Mouse (Mus musculus): ENCODE data around the gene Kcnn1. TPM values are rescaled to one million over a fixed set of nuclear protein-coding genes. Genes with fewer than 3 reads are reported as not detected.
A peak's percentile ranks its signal among the peaks of the same experiment; 100 is the strongest.

Kcnn1 gene
- polyA plus RNA-seq, 1 experiment from 2014 or later: 6.7 TPM

GRCm38 (mm10) chr8:70821992-70822391 lies 41.1 kb downstream of the Kcnn1 start:
- Histone ChIP-seq H3K27me3 (peaks cover 32% of the 10 kb centered on the region), H3K9me3 (peaks cover 17% of the 10 kb centered on the region), H3K36me3 (no peaks in the 10 kb centered on the region), H3K4me3 (no peak overlapping the region), H3K9ac (no peak overlapping the region), H3K4me1 (peaks cover 3% of the 10 kb centered on the region; the same call in 1 of the 2 replicates), H3K27ac (no peak overlapping the region), H3K4me2 (replicated peaks) (no peak overlapping the region)
- no peak for ATAC-seq (ENCODE audit: insufficient number of reproducible peaks, insufficient read depth, low FRiP score, low TSS enrichment)
- 44% methylated on average over 11 of the region's 11 CpGs for WGBS

- H3K36me3 ChIP-seq: no peaks in the 10 kb centered on the region
- no peak for ATAC-seq (ENCODE audit: insufficient number of reproducible peaks, insufficient read depth, low FRiP score, low TSS enrichment)
- 17% methylated on average over 30 of the region's 30 CpGs for WGBS
- peaks cover 9% of the 10 kb centered on the region; the same call in 1 of the 2 replicates for H3K4me1 ChIP-seq
- H3K9me3 ChIP-seq: peaks cover 14% of the 10 kb centered on the region; the same call in 1 of the 2 replicates
- peaks cover 37% of the 10 kb centered on the region for H3K27me3 ChIP-seq
- no peak overlapping the region for H3K4me3 ChIP-seq
- no peak overlapping the region for H3K27ac ChIP-seq
- no peak overlapping the region for H3K4me2 ChIP-seq (replicated peaks)
- no peak overlapping the region for H3K9ac ChIP-seq
Measured at GRCm38 (mm10) chr8:70821399-70821962, 41.6 kb downstream of the Kcnn1 start.

- 4% methylated on average over 31 of the region's 31 CpGs for WGBS
- Histone ChIP-seq H3K4me1 (peaks cover 9% of the 10 kb centered on the region; the same call in 1 of the 2 replicates), H3K36me3 (no peaks in the 10 kb centered on the region), H3K4me2 (replicated peaks) (peak overlapping the region; percentile 30), H3K27me3 (peaks cover 46% of the 10 kb centered on the region), H3K4me3 (no peak overlapping the region), H3K27ac (no peak overlapping the region), H3K9ac (no peak overlapping the region), H3K9me3 (peaks cover 14% of the 10 kb centered on the region; the same call in 1 of the 2 replicates)
- peak; percentile 63; the same call in 1 of the 2 replicates for ATAC-seq (ENCODE audit: insufficient number of reproducible peaks, insufficient read depth, low FRiP score, low TSS enrichment)
Measured at GRCm38 (mm10) chr8:70820101-70820935, 42.7 kb downstream of the Kcnn1 start.

GRCm38 (mm10) chr8:70816679-70817078 lies 46.4 kb downstream of the Kcnn1 start:
- ATAC-seq (ENCODE audit: insufficient number of reproducible peaks, insufficient read depth, low FRiP score, low TSS enrichment): no peak

GRCm38 (mm10) chr8:70812885-70813284 lies 50.2 kb downstream of the Kcnn1 start:
- no peak overlapping the region for H3K4me3 ChIP-seq
- no peaks in the 10 kb centered on the region for H3K36me3 ChIP-seq
- no peak overlapping the region for H3K27ac ChIP-seq
- peaks cover 32% of the 10 kb centered on the region for H3K27me3 ChIP-seq
- no peak overlapping the region for H3K4me2 ChIP-seq (replicated peaks)
- 0 out of 2 replicates have a peak overlapping the region, but pooled peaks have one; percentile 24 for H3K9ac ChIP-seq
- ATAC-seq (ENCODE audit: insufficient number of reproducible peaks, insufficient read depth, low FRiP score, low TSS enrichment): no peak
- peaks cover 6% of the 10 kb centered on the region; the same call in 1 of the 2 replicates for H3K4me1 ChIP-seq
- no peaks in the 10 kb centered on the region for H3K9me3 ChIP-seq
- 55% methylated on average over 4 of the region's 4 CpGs for WGBS

More at GRCm38 (mm10) chr8:70816679-70817078, 46.4 kb downstream of the Kcnn1 start:
- peak overlapping the region; percentile 15 for H3K9ac ChIP-seq
- H3K4me2 ChIP-seq (replicated peaks): peak overlapping the region; percentile 40
- H3K4me1 ChIP-seq: peaks cover 9% of the 10 kb centered on the region; the same call in 1 of the 2 replicates
- peaks cover 14% of the 10 kb centered on the region; the same call in 1 of the 2 replicates for H3K9me3 ChIP-seq
- H3K27ac ChIP-seq: no peak overlapping the region
- no peaks in the 10 kb centered on the region for H3K36me3 ChIP-seq
- peaks cover 57% of the 10 kb centered on the region for H3K27me3 ChIP-seq
- 7% methylated on average over 30 of the region's 30 CpGs for WGBS
- H3K4me3 ChIP-seq: peak overlapping the region; percentile 18

- Histone ChIP-seq H3K4me2 (replicated peaks) (no peak overlapping the region), H3K4me1 (peaks cover 6% of the 10 kb centered on the region; the same call in 1 of the 2 replicates), H3K36me3 (no peaks in the 10 kb centered on the region), H3K27ac (no peak overlapping the region), H3K4me3 (no peak overlapping the region), H3K9me3 (no peaks in the 10 kb centered on the region), H3K27me3 (peaks cover 26% of the 10 kb centered on the region), H3K9ac (no peak overlapping the region)
- ATAC-seq (ENCODE audit: insufficient number of reproducible peaks, insufficient read depth, low FRiP score, low TSS enrichment): no peak
- 39% methylated on average over 4 of the region's 4 CpGs for WGBS
Measured at GRCm38 (mm10) chr8:70812055-70812454, 51.0 kb downstream of the Kcnn1 start.

- H3K9ac ChIP-seq: no peak overlapping the region
- H3K27ac ChIP-seq: no peak overlapping the region
- ATAC-seq (ENCODE audit: insufficient number of reproducible peaks, insufficient read depth, low FRiP score, low TSS enrichment): no peak
- no peak overlapping the region for H3K4me3 ChIP-seq
- no peaks in the 10 kb centered on the region for H3K36me3 ChIP-seq
- H3K9me3 ChIP-seq: no peaks in the 10 kb centered on the region
- no peaks in the 10 kb centered on the region for H3K4me1 ChIP-seq
- peaks cover 20% of the 10 kb centered on the region for H3K27me3 ChIP-seq
- 68% methylated on average over 20 of the region's 20 CpGs for WGBS
- no peak overlapping the region for H3K4me2 ChIP-seq (replicated peaks)
Measured at GRCm38 (mm10) chr8:70810962-70811680, 51.9 kb downstream of the Kcnn1 start.

GRCm38 (mm10) chr8:70808955-70809701 lies 53.9 kb downstream of the Kcnn1 start:
- Histone ChIP-seq H3K4me2 (replicated peaks) (no peak overlapping the region), H3K4me3 (no peak overlapping the region), H3K27me3 (peaks cover 14% of the 10 kb centered on the region), H3K9ac (peak overlapping the region; percentile 15; the same call in 1 of the 2 replicates), H3K36me3 (no peaks in the 10 kb centered on the region), H3K27ac (no peak overlapping the region), H3K4me1 (peaks cover 5% of the 10 kb centered on the region), H3K9me3 (no peaks in the 10 kb centered on the region)
- 77% methylated on average over 8 of the region's 8 CpGs for WGBS
- no peak for ATAC-seq (ENCODE audit: insufficient number of reproducible peaks, insufficient read depth, low FRiP score, low TSS enrichment)

- Histone ChIP-seq H3K9ac (peak within 1 kb of the TSS; percentile 15; the same call in 1 of the 2 replicates), H3K36me3 (no peaks in the 10 kb centered on the region), H3K4me2 (replicated peaks) (no peak within 1 kb of the TSS), H3K4me1 (peaks cover 12% of the 10 kb centered on the region), H3K27me3 (peaks cover 19% of the 10 kb centered on the region), H3K9me3 (no peaks in the 10 kb centered on the region), H3K27ac (no peak within 1 kb of the TSS), H3K4me3 (no peak within 1 kb of the TSS)
- no peak for ATAC-seq (ENCODE audit: insufficient number of reproducible peaks, insufficient read depth, low FRiP score, low TSS enrichment)
- 64% methylated on average over 5 of the region's 5 CpGs for WGBS
Measured at GRCm38 (mm10) chr8:70808239-70808638, 54.8 kb downstream of the Kcnn1 start, which contains the start of gene Il12rb1. TSS of gene Il12rb1 (plus strand) at chr8:70808449.

- H3K4me2 ChIP-seq (replicated peaks): no peak overlapping the region
- H3K9ac ChIP-seq: no peak overlapping the region
- H3K4me3 ChIP-seq: no peak overlapping the region
- no peaks in the 10 kb centered on the region for H3K9me3 ChIP-seq
- no peak overlapping the region for H3K27ac ChIP-seq
- ATAC-seq (ENCODE audit: insufficient number of reproducible peaks, insufficient read depth, low FRiP score, low TSS enrichment): no peak
- H3K27me3 ChIP-seq: peaks cover 29% of the 10 kb centered on the region
- 38% methylated on average over 1 of the region's 1 CpGs for WGBS
- H3K4me1 ChIP-seq: peaks cover 12% of the 10 kb centered on the region
- no peaks in the 10 kb centered on the region for H3K36me3 ChIP-seq
Measured at GRCm38 (mm10) chr8:70807304-70807703, 55.8 kb downstream of the Kcnn1 start.

- Histone ChIP-seq H3K36me3 (no peaks in the 10 kb centered on the region), H3K4me2 (replicated peaks) (no peak overlapping the region), H3K9me3 (no peaks in the 10 kb centered on the region), H3K9ac (no peak overlapping the region), H3K4me1 (peaks cover 12% of the 10 kb centered on the region), H3K27ac (no peak overlapping the region), H3K27me3 (peaks cover 36% of the 10 kb centered on the region), H3K4me3 (no peak overlapping the region)
- no peak for ATAC-seq (ENCODE audit: insufficient number of reproducible peaks, insufficient read depth, low FRiP score, low TSS enrichment)
- 72% methylated on average over 4 of the region's 4 CpGs for WGBS
Measured at GRCm38 (mm10) chr8:70806541-70806940, 56.5 kb downstream of the Kcnn1 start.
